Mouse (Mus musculus) MEL (cell line): Measurements from ENCODE around the gene 4930544D05Rik. TPM values are rescaled to one million over a fixed set of nuclear protein-coding genes. Genes with fewer than 3 reads are reported as not detected.

Experiments
- DNase-seq: peaks from one replicate; pipeline ENCODE4 v3.0.0; 2011; ENCODE audit warnings: low read depth, low spot score
- H3K27ac ChIP-seq: 2 replicates; pipeline ENCODE4 v1.5.1; 2012; ENCODE audit warnings: low read depth, mild to moderate bottlenecking, control low read depth, low read length, moderate library complexity; ENCODE audit not compliant: control insufficient read depth
- H3K27me3 ChIP-seq, 2 experiments: fragments of 150-350 bp in 1 of 2; sonication (generic) in 1 of 2; 2 replicates each; pipeline ENCODE4 v1.6.1; 2012; ENCODE audit warnings: low read length in 2 of 2, mild to moderate bottlenecking in 2 of 2, improper control_type of control experiment in 1 of 2, moderate library complexity in 1 of 2; ENCODE audit not compliant: insufficient read depth in 2 of 2, control insufficient read depth in 1 of 2
- H3K36me3 ChIP-seq, 2 experiments: 2 replicates each; pipeline ENCODE4 v1.6.1; 2012 to 2014; ENCODE audit warnings: low read length in 2 of 2, improper control_type of control experiment in 1 of 2, inconsistent platforms in 1 of 2, mild to moderate bottlenecking in 1 of 2; ENCODE audit not compliant: insufficient read depth in 2 of 2, control insufficient read depth in 1 of 2
- H3K4me1 ChIP-seq, 2 experiments: fragments of 150-350 bp in 1 of 2; sonication (generic) in 1 of 2; 2 replicates each; pipeline ENCODE4 v1.6.1; 2012; ENCODE audit warnings: low read length in 2 of 2, improper control_type of control experiment in 1 of 2, mild to moderate bottlenecking in 1 of 2; ENCODE audit not compliant: insufficient read depth in 2 of 2, control insufficient read depth in 1 of 2
- H3K4me3 ChIP-seq, 2 experiments: fragments of 150-350 bp in 1 of 2; sonication (generic) in 1 of 2; 2 replicates each; pipeline ENCODE4 v1.5.1; 2012; ENCODE audit warnings: low read depth in 2 of 2, low read length in 2 of 2, mild to moderate bottlenecking in 2 of 2, moderate library complexity in 2 of 2, control low read depth in 1 of 2, improper control_type of control experiment in 1 of 2; ENCODE audit not compliant: control insufficient read depth in 1 of 2, insufficient read depth in 1 of 2
- H3K79me2 ChIP-seq: 2 replicates; pipeline ENCODE4 v1.6.1; 2012; ENCODE audit warnings: mild to moderate bottlenecking, low read length, moderate library complexity; ENCODE audit not compliant: control insufficient read depth, poor library complexity, insufficient read depth
- H3K9ac ChIP-seq: 2 replicates; pipeline ENCODE4 v1.6.1; 2012; ENCODE audit warnings: low read depth, mild to moderate bottlenecking, control low read depth, low read length, moderate library complexity; ENCODE audit not compliant: control insufficient read depth, poor library complexity, severe bottlenecking
- H3K9me3 ChIP-seq: fragments of 150-350 bp; sonication (generic); replicated peaks from 2 replicates; pipeline ENCODE4 v1.6.1; 2012; ENCODE audit warnings: mild to moderate bottlenecking, low read length, improper control_type of control experiment, moderate library complexity; ENCODE audit not compliant: insufficient read depth
- BHLHE40 ChIP-seq: IDR thresholded peaks from 2 replicates; pipeline ENCODE4 v1.6.1; 2012; ENCODE audit warnings: low read depth, mild to moderate bottlenecking, inconsistent platforms, low read length, improper control_type of control experiment, borderline replicate concordance
- CHD1 ChIP-seq: IDR thresholded peaks from 2 replicates; pipeline ENCODE4 v1.6.1; 2012; ENCODE audit warnings: low read depth, mild to moderate bottlenecking, inconsistent platforms, low read length, improper control_type of control experiment
- CHD2 ChIP-seq: IDR thresholded peaks from 2 replicates; pipeline ENCODE4 v1.6.1; 2011; ENCODE audit warnings: low read length, improper control_type of control experiment
- CTCF ChIP-seq, 3 experiments: IDR thresholded peaks in 2 of 3; conservative IDR thresholded peaks in 1 of 3; 2 replicates each; pipeline ENCODE4 v1.5.1; 2011 to 2012; ENCODE audit warnings: low read length in 3 of 3, low read depth in 2 of 3, mild to moderate bottlenecking in 2 of 3, improper control_type of control experiment in 1 of 3, inconsistent platforms in 1 of 3, mixed read lengths in 1 of 3, moderate library complexity in 1 of 3; ENCODE audit not compliant: control insufficient read depth in 1 of 3, insufficient read depth in 1 of 3, poor library complexity in 1 of 3, severe bottlenecking in 1 of 3
- E2F4 ChIP-seq: IDR thresholded peaks from 2 replicates; pipeline ENCODE4 v1.6.1; 2011; ENCODE audit warnings: low read depth, low read length, improper control_type of control experiment, borderline replicate concordance
- ELF1 ChIP-seq: IDR thresholded peaks from 2 replicates; pipeline ENCODE4 v1.6.1; 2014; ENCODE audit warnings: low read depth, mild to moderate bottlenecking, inconsistent platforms, low read length, improper control_type of control experiment, moderate library complexity
- ETS1 ChIP-seq: IDR thresholded peaks from 2 replicates; pipeline ENCODE4 v1.6.1; 2012; ENCODE audit warnings: low read depth, mild to moderate bottlenecking, inconsistent platforms, low read length, improper control_type of control experiment, moderate library complexity
- GABPA ChIP-seq: IDR thresholded peaks from 2 replicates; pipeline ENCODE4 v1.6.1; 2012; ENCODE audit warnings: low read depth, mild to moderate bottlenecking, inconsistent platforms, low read length, improper control_type of control experiment, moderate library complexity
- GATA1 ChIP-seq: IDR thresholded peaks from 2 replicates; pipeline ENCODE4 v1.6.1; 2011; ENCODE audit warnings: low read depth, low read length, improper control_type of control experiment
- HCFC1 ChIP-seq: IDR thresholded peaks from 2 replicates; pipeline ENCODE4 v1.6.1; 2012; ENCODE audit warnings: low read depth, mild to moderate bottlenecking, inconsistent platforms, low read length, improper control_type of control experiment, moderate library complexity
- JUND ChIP-seq: IDR thresholded peaks from 2 replicates; pipeline ENCODE4 v1.6.1; 2011; ENCODE audit warnings: low read depth, mild to moderate bottlenecking, improper control_type of control experiment, low read length
- KAT2A ChIP-seq: conservative IDR thresholded peaks from 2 replicates; pipeline ENCODE4 v1.6.1; 2012; ENCODE audit warnings: low read depth, low read length, improper control_type of control experiment, inconsistent platforms
- MAFK ChIP-seq: IDR thresholded peaks from 2 replicates; pipeline ENCODE4 v1.6.1; 2011; ENCODE audit warnings: low read depth, mild to moderate bottlenecking, low read length, improper control_type of control experiment, borderline replicate concordance
- MAX ChIP-seq: IDR thresholded peaks from 2 replicates; pipeline ENCODE4 v1.6.1; 2011; ENCODE audit warnings: low read length, improper control_type of control experiment
- MEF2A ChIP-seq: IDR thresholded peaks from 2 replicates; pipeline ENCODE4 v1.6.1; 2014; ENCODE audit warnings: low read depth, mild to moderate bottlenecking, inconsistent platforms, low read length, improper control_type of control experiment; ENCODE audit not compliant: poor library complexity, insufficient replicate concordance, severe bottlenecking; ENCODE audit errors: extremely low read depth
- MXI1 ChIP-seq: IDR thresholded peaks from 2 replicates; pipeline ENCODE4 v1.6.1; 2011; ENCODE audit warnings: mild to moderate bottlenecking, low read depth, low read length, improper control_type of control experiment
- MYB ChIP-seq: IDR thresholded peaks from 2 replicates; pipeline ENCODE4 v1.6.1; 2011; ENCODE audit warnings: mild to moderate bottlenecking, low read depth, low read length, improper control_type of control experiment
- MYC ChIP-seq: IDR thresholded peaks from 2 replicates; pipeline ENCODE4 v1.6.1; 2011; ENCODE audit warnings: low read depth, mild to moderate bottlenecking, low read length, improper control_type of control experiment, moderate library complexity
- POLR2A ChIP-seq, 2 experiments: IDR thresholded peaks; 2 replicates each; pipeline ENCODE4 v1.6.1; 2011 to 2012; ENCODE audit warnings: low read length in 2 of 2, mild to moderate bottlenecking in 2 of 2, control low read depth in 1 of 2, improper control_type of control experiment in 1 of 2, low read depth in 1 of 2, moderate library complexity in 1 of 2; ENCODE audit not compliant: control insufficient read depth in 1 of 2, insufficient read depth in 1 of 2, poor library complexity in 1 of 2
- POLR2AphosphoS5 ChIP-seq: IDR thresholded peaks from 2 replicates; pipeline ENCODE4 v1.6.1; 2012; ENCODE audit warnings: low read depth, borderline replicate concordance, mild to moderate bottlenecking, inconsistent platforms, low read length, moderate library complexity, mixed read lengths
- RAD21 ChIP-seq: IDR thresholded peaks from 2 replicates; pipeline ENCODE4 v1.6.1; 2011; ENCODE audit warnings: mild to moderate bottlenecking, low read depth, low read length, improper control_type of control experiment
- SIN3A ChIP-seq: IDR thresholded peaks from 2 replicates; pipeline ENCODE4 v1.6.1; 2012; ENCODE audit warnings: low read length, improper control_type of control experiment, inconsistent platforms
- SMC3 ChIP-seq: IDR thresholded peaks from 2 replicates; pipeline ENCODE4 v1.6.1; 2011; ENCODE audit warnings: low read depth, low read length, improper control_type of control experiment
- TAL1 ChIP-seq: IDR thresholded peaks from 2 replicates; pipeline ENCODE4 v1.6.1; 2012; ENCODE audit warnings: mild to moderate bottlenecking, inconsistent platforms, low read length, moderate library complexity, mixed read lengths
- TBP ChIP-seq: IDR thresholded peaks from 2 replicates; pipeline ENCODE4 v1.8.0; 2011; ENCODE audit warnings: low read depth, low read length, improper control_type of control experiment
- TCF12 ChIP-seq: IDR thresholded peaks from 2 replicates; pipeline ENCODE4 v1.6.1; 2014; ENCODE audit warnings: low read depth, mild to moderate bottlenecking, inconsistent platforms, low read length, improper control_type of control experiment, moderate library complexity
- USF1 ChIP-seq: IDR thresholded peaks from 2 replicates; pipeline ENCODE4 v1.6.1; 2014; ENCODE audit warnings: low read depth, mild to moderate bottlenecking, inconsistent platforms, low read length, improper control_type of control experiment, moderate library complexity
- USF2 ChIP-seq, 2 experiments: IDR thresholded peaks; 2 replicates each; pipeline ENCODE4 v1.6.1; 2011 to 2012; ENCODE audit warnings: improper control_type of control experiment in 2 of 2, low read length in 2 of 2, borderline replicate concordance in 1 of 2, inconsistent platforms in 1 of 2, low read depth in 1 of 2, mild to moderate bottlenecking in 1 of 2; ENCODE audit not compliant: insufficient read depth in 1 of 2
- ZMIZ1 ChIP-seq: IDR thresholded peaks from 2 replicates; pipeline ENCODE4 v1.6.1; 2012; ENCODE audit warnings: low read depth, mild to moderate bottlenecking, inconsistent platforms, low read length, improper control_type of control experiment, moderate library complexity
- ZNF384 ChIP-seq: IDR thresholded peaks from 2 replicates; pipeline ENCODE4 v1.6.1; 2012; ENCODE audit warnings: low read depth, mild to moderate bottlenecking, inconsistent platforms, low read length, improper control_type of control experiment
- polyA plus RNA-seq, 2 experiments: library from polyadenylated mRNA; stranded (reverse) in 1 of 2; unstranded in 1 of 2; fragments of >175 nt in 1 of 2; fragments of >200 nt in 1 of 2; gene quantifications; 2 replicates each; pipeline versions ENCODE4 v1.2.1 to v1.2.4; 2012; ENCODE audit warnings: low replicate concordance in 2 of 2, low read depth in 1 of 2; ENCODE audit not compliant: insufficient read length in 2 of 2, insufficient read depth in 1 of 2, missing spikeins in 1 of 2
- total RNA-seq: library from RNA; depleted of rRNA; stranded (reverse); fragments of 300-350 nt; gene quantifications from 2 replicates; pipeline ENCODE4 v1.2.3, GENCODE M21; 2012

Gene 4930544D05Rik
- total and polyA plus RNA-seq, 3 experiments = 0.10 TPM; not detected in 2

DNA sequence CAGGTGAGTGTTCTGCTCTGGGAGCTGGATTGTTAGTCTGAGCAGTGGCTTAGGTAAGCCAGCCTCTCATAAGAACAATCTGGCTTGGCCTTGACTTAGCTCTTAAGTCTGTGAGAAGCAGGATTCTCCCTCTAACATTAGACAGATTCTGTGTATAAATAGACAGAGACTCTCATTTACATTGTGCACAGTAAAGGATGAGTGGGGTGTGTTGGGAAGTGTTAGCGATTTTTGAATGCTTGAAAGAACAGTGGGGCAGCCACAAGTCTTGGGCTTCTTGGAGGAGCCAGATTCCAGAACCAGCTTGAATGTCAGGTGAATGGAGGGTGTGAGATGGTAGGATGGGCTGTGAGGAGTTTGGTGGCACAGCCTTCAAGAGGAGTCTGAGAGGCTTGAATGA, 44.0 kb upstream of the 4930544D05Rik start:
- peaks cover 36% of the 10 kb centered on the region for H3K79me2 ChIP-seq
- peak overlapping the region; percentile 31; the same call in 1 of the 2 replicates for H3K9ac ChIP-seq
- H3K27me3 ChIP-seq = no peaks in the 10 kb centered on the region
- peaks cover 0 to 37% of the 10 kb centered on the region in 2 experiments; a peak in 2 of 4 replicates for H3K36me3 ChIP-seq
- no peak for TF ChIP-seq USF2 (IDR thresholded peaks at IDR 0.05; ENCODE audit: borderline replicate concordance in 1 of 2, insufficient read depth in 1 of 2, low read depth in 1 of 2, low read length in 2 of 2)
- TF ChIP-seq ETS1 = no peak
- TF ChIP-seq ZMIZ1 = no peak
- TF ChIP-seq HCFC1 = no peak
- no peak for TF ChIP-seq MAX
- no peak for TF ChIP-seq TCF12
- TF ChIP-seq BHLHE40 = no peak
- TF ChIP-seq MAFK = no peak
- TF ChIP-seq RAD21 = no peak
- TF ChIP-seq E2F4 = no peak
- no peak for TF ChIP-seq MXI1
- TF ChIP-seq CHD1 = no peak
- TF ChIP-seq JUND = no peak
- no peak for TF ChIP-seq POLR2AphosphoS5
- no peak for TF ChIP-seq MYC
- no peak for TF ChIP-seq ZNF384
- no peak for TF ChIP-seq MEF2A
- no peak for TF ChIP-seq TAL1
- TF ChIP-seq CHD2 = no peak
- TF ChIP-seq SIN3A = no peak
- no peak overlapping the region for H3K4me3 ChIP-seq
- no peaks in the 10 kb centered on the region for H3K9me3 ChIP-seq
- no peak for DNase-seq
- H3K27ac ChIP-seq = peak overlapping the region; percentile 49
- peaks cover 19 to 43% of the 10 kb centered on the region in 2 experiments for H3K4me1 ChIP-seq

DNA sequence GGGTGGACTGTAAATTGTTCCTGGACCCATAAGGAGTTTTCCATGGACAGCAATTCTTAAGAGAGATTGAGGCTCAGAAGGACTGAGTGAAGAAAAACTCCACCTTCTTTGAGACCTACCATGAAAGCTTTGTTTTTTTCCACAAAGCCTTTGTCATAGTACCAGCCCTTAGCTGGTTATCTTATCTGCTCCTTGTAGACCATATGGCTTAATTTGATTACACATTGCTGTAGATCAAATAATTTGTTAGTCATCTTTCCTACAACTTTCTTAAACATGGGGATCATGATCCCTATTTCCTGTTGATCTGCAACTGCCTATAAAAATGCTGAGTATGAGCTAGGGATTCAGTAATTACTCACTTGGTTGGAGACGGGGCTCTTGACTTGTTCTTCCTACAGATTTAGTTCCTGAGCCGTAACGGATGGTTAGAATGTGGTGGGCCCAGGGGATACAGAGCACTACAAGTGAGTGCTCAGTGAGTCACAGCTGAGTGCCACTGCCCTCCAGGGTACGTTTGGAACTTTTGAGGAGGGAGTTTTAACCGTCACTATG, 43.2 kb upstream of the 4930544D05Rik start:
- peak; percentile 49 for DNase-seq
- H3K4me3 ChIP-seq = no peak overlapping the region
- no peaks in the 10 kb centered on the region for H3K9me3 ChIP-seq
- peak overlapping the region; percentile 49 for H3K27ac ChIP-seq
- H3K9ac ChIP-seq = no peak overlapping the region; the same call in 1 of the 2 replicates
- peaks cover 0 to 44% of the 10 kb centered on the region in 2 experiments; a peak in 2 of 4 replicates for H3K36me3 ChIP-seq
- no peaks in the 10 kb centered on the region for H3K27me3 ChIP-seq
- H3K4me1 ChIP-seq = peaks cover 24 to 51% of the 10 kb centered on the region in 2 experiments
- peaks cover 39% of the 10 kb centered on the region for H3K79me2 ChIP-seq
- peak; percentile 47; the same call in 1 of the 2 replicates for TF ChIP-seq BHLHE40
- TF ChIP-seq MYB = no peak
- no peak for TF ChIP-seq POLR2AphosphoS5
- no peak; the same call in 1 of the 2 replicates for TF ChIP-seq MXI1
- no peak for TF ChIP-seq RAD21
- no peak for TF ChIP-seq POLR2A (IDR thresholded peaks at IDR 0.05; ENCODE audit: control insufficient read depth in 1 of 2, insufficient read depth in 1 of 2, low read depth in 1 of 2, low read length in 2 of 2, poor library complexity in 1 of 2)
- peak; percentile 98 for TF ChIP-seq GATA1
- TF ChIP-seq ZMIZ1 = no peak
- no peak for TF ChIP-seq TBP
- TF ChIP-seq TAL1 = peak; percentile 74
- TF ChIP-seq USF2 (IDR thresholded peaks at IDR 0.05; ENCODE audit: borderline replicate concordance in 1 of 2, insufficient read depth in 1 of 2, low read depth in 1 of 2, low read length in 2 of 2) = no peak
- TF ChIP-seq USF1 = no peak
- TF ChIP-seq ELF1 = no peak
- TF ChIP-seq E2F4 = no peak
- TF ChIP-seq KAT2A = no peak
- no peak for TF ChIP-seq MAX
- no peak for TF ChIP-seq CHD1
- TF ChIP-seq GABPA = 0 out of 2 replicates have a peak, but pooled peaks have one; percentile 26
- TF ChIP-seq SMC3 = no peak
- no peak for TF ChIP-seq CTCF (IDR thresholded peaks at IDR 0.05 in 2 of 3, conservative IDR thresholded peaks at IDR 0.05 in 1 of 3; ENCODE audit: control insufficient read depth in 1 of 3, insufficient read depth in 1 of 3, low read depth in 2 of 3, low read length in 3 of 3, poor library complexity in 1 of 3, severe bottlenecking in 1 of 3)
